Mouse (Mus musculus) lung, adult 2 months (tissue): ENCODE measurements at regions not wholly inside any gene's neighbourhood (a gene's known extent, or its start where the extent isn't known, plus 50 kb on each side); places are given as distances from the start of the nearest gene placed in this dataset.

Experiments
- DNase-seq: peaks from one replicate; pipeline ENCODE4 v3.0.0; 2022
- H3K4me1 ChIP-seq: fragments of 200-500 bp; 2 replicates; pipeline ENCODE4 v1.6.1; 2011; ENCODE audit warnings: low read length; ENCODE audit not compliant: control insufficient read depth, insufficient read depth
- H3K4me3 ChIP-seq: fragments of 200-500 bp; replicated peaks from 2 replicates; pipeline ENCODE3; 2011; ENCODE audit warnings: low read depth, mild to moderate bottlenecking, control low read depth, low read length; ENCODE audit errors: extremely low read depth
- CTCF ChIP-seq: fragments of 200-500 bp; IDR thresholded peaks from 2 replicates; pipeline ENCODE4 v1.5.1; 2011; ENCODE audit warnings: mild to moderate bottlenecking, low read length, control low read depth; ENCODE audit not compliant: insufficient read depth
- POLR2A ChIP-seq: fragments of 200-500 bp; IDR thresholded peaks from 2 replicates; pipeline ENCODE4 v1.6.1; 2011; ENCODE audit warnings: low read depth, mild to moderate bottlenecking, control low read depth, low read length, borderline replicate concordance; ENCODE audit errors: extremely low read depth
- WGBS: fragments of 180-500 bp; shearing (Covaris S2); methylation state at CpG from one replicate; pipeline ENCODE4 v1.1.7; 2018; 5-methylcytosine and 5-hydroxymethylcytosine counted together

DNA sequence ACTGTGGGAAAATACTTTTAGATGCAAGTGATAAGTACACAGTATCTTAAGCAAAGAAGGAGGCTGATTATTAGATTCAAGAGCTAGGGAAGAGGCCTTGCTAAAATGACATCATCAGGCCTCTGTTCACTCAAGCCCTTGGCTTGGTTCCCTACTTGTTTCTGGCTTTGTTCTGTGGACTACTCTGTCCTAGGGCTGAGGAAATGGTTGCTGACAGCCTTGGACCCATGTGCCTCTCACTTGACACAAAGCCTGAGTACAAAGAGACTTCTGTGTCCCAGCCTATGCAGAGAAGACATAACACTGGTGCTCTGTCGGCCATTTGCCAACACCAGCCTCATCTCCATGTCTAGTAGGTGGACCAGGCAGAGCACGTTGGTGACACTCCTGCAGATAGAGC, 198.7 kb downstream of the Ttc32 start:
- DNase-seq = no peak
- no peak overlapping the region for H3K4me3 ChIP-seq
- no peaks in the 10 kb centered on the region; the same call in 1 of the 2 replicates for H3K4me1 ChIP-seq
- 59% methylated on average over 2 of the region's 2 CpGs for WGBS
- TF ChIP-seq POLR2A (no peak), CTCF (no peak)

- DNase-seq = no peak
- no peak overlapping the region for H3K4me3 ChIP-seq
- WGBS = 47% methylated on average over 4 of the region's 4 CpGs
- no peak for TF ChIP-seq POLR2A
- no peak for TF ChIP-seq CTCF
- H3K4me1 ChIP-seq = no peaks in the 10 kb centered on the region; the same call in 1 of the 2 replicates
Measured at GRCm38 (mm10) chr12:9229981-9230380, 200.2 kb downstream of the Ttc32 start.

DNA sequence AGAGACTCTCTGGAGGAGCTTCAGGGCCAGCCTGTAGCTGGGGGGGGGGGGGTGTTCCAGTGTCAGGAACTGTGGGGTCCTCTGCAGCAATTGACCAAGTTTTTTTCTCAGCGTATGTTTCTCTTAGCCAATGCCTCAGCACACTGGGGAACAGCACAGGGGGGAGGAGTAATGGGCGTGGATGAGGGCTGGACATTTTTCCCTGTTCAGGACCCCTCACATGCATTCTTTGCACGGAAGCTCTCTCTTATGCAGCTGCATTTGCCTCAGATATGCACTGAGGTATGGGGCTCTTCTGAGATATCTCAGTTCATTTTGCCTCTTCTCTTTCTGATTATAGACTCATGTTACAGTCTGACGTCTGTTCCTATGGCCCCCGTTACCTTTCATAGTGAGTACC, 200.8 kb downstream of the Ttc32 start:
- TF ChIP-seq CTCF (no peak), POLR2A (no peak)
- DNase-seq = no peak
- no peak overlapping the region for H3K4me3 ChIP-seq
- 69% methylated on average over 5 of the region's 5 CpGs for WGBS
- no peaks in the 10 kb centered on the region; the same call in 1 of the 2 replicates for H3K4me1 ChIP-seq

DNA sequence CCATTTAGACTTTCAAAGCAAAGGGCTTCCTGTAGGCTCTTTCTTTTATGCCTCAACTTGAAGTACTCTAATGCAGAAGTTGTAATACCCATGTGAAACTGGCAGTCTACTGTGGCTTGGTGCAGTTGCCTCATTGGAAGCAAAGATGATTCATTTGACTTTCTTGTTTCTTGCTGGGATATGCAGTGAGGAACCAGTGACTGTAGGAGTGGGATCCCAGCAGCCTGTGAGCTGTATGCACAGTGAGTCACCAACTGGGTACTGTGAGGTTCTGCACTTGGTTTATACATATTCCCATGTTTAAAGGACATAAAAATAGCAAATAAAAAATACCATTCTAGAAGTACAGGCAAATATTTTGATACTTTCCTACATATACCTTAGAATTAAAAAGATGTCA, 202.6 kb downstream of the Ttc32 start:
- no peak for TF ChIP-seq POLR2A
- no peak for TF ChIP-seq CTCF
- no peak for DNase-seq
- Histone ChIP-seq H3K4me1 (peaks cover 2% of the 10 kb centered on the region), H3K4me3 (no peak overlapping the region)

DNA sequence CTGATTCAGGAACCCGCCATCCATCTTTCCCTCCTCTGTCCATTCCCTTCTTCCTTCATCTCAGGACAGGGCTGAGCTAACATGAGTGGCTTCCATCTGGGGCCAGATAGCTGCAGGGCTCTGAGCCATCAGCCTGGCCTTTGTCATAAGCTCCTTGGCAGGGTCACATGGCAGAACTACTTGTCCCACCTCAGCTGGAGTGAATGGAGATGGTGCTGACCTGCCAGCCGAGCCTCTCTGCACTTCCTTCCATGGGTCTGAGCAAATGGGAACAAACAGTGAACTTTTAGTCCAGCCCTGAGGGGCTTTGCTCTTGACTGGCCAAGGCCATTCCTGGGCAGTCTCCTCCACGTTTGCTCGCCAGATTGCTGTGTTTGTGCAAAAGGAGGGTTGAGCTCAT, 206.1 kb downstream of the Ttc32 start:
- Histone ChIP-seq H3K4me1 (peaks cover 2% of the 10 kb centered on the region; the same call in 1 of the 2 replicates), H3K4me3 (no peak overlapping the region)
- 55% methylated on average over 4 of the region's 4 CpGs for WGBS
- DNase-seq = no peak
- TF ChIP-seq CTCF = no peak
- no peak for TF ChIP-seq POLR2A

DNA sequence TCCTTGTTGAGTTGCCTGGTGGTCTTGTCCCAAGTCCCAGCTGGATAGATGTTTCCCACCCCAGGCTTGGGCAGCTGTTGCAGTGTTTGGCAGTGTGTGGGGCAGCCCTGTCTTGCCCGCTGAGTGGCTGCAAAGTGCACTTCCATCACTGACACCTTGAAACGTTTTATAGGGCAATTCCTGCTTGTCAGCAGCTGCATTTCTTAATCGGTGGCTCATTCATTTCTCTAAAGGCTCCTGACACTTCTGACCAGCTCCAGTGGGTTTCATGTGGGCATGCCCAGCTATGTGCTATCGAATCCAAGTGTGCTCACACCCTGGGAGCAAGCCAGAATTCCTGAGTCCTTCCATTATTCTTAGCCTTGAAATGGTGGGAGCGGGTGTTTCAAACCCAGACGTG, 207.7 kb downstream of the Ttc32 start:
- DNase-seq = no peak
- WGBS = 46% methylated on average over 6 of the region's 6 CpGs

DNA sequence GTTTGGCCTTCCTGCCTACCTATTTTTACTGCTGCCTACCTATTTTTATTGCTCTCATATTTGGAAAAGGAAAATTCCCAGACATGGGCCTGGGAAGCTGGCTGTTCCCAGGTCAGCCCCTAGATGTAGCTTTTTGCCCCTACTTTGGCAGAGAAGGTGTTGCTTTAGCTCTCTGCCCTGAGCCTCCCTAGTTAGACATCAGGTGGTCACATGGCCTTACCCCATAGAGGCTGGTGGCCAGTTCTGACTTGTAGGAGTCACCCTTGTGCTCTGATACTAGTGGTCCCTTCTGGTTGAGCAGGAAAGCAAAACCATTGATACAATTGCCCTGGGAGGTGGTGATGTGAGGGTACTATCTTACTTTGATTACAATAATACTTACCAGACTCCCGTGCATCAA, 208.2 kb downstream of the Ttc32 start:
- WGBS = 52% methylated on average over 1 of the region's 1 CpGs
- H3K4me3 ChIP-seq = no peak overlapping the region
- peaks cover 2% of the 10 kb centered on the region; the same call in 1 of the 2 replicates for H3K4me1 ChIP-seq
- no peak for DNase-seq
- no peak for TF ChIP-seq POLR2A
- TF ChIP-seq CTCF = no peak

More for the DNA sequence above, 207.7 kb downstream of the Ttc32 start:
- Histone ChIP-seq H3K4me1 (peaks cover 2% of the 10 kb centered on the region; the same call in 1 of the 2 replicates), H3K4me3 (no peak overlapping the region)
- TF ChIP-seq CTCF (no peak), POLR2A (no peak)

GRCm38 (mm10) chr12:9247506-9247905, 217.7 kb downstream of the Ttc32 start:
- no peak for DNase-seq
- 43% methylated on average over 5 of the region's 5 CpGs for WGBS
- no peak for TF ChIP-seq POLR2A
- TF ChIP-seq CTCF = no peak
- H3K4me3 ChIP-seq = no peak overlapping the region
- H3K4me1 ChIP-seq = no peaks in the 10 kb centered on the region

GRCm38 (mm10) chr12:9251772-9252171, 222.0 kb downstream of the Ttc32 start:
- peak; percentile 32 for DNase-seq
- WGBS = 20% methylated on average over 5 of the region's 5 CpGs
- no peak for TF ChIP-seq POLR2A
- peak; percentile 81 for TF ChIP-seq CTCF

GRCm38 (mm10) chr12:9253306-9254074, 223.7 kb downstream of the Ttc32 start:
- WGBS = 31% methylated on average over 19 of the region's 19 CpGs

More at GRCm38 (mm10) chr12:9251772-9252171, 222.0 kb downstream of the Ttc32 start:
- no peak overlapping the region for H3K4me3 ChIP-seq
- H3K4me1 ChIP-seq = no peaks in the 10 kb centered on the region

More at GRCm38 (mm10) chr12:9253306-9254074, 223.7 kb downstream of the Ttc32 start:
- Histone ChIP-seq H3K4me1 (no peaks in the 10 kb centered on the region), H3K4me3 (no peak overlapping the region)
- TF ChIP-seq CTCF = no peak
- TF ChIP-seq POLR2A = no peak
- no peak for DNase-seq
